Mouse (Mus musculus) MEL (cell line): ENCODE measurements around the gene Ndufa5.

Experiments used
- E2F4 ChIP-seq: IDR thresholded peaks from 2 replicates; pipeline ENCODE4 v1.6.1; 2011; ENCODE audit warnings: low read depth, low read length, improper control_type of control experiment, borderline replicate concordance
- EP300 ChIP-seq, 2 experiments: IDR thresholded peaks; 2 replicates each; pipeline ENCODE4 v1.6.1; 2011; ENCODE audit warnings: improper control_type of control experiment in 2 of 2, low read length in 2 of 2, low read depth in 1 of 2, mild to moderate bottlenecking in 1 of 2
- GATA1 ChIP-seq: IDR thresholded peaks from 2 replicates; pipeline ENCODE4 v1.6.1; 2011; ENCODE audit warnings: low read depth, low read length, improper control_type of control experiment
- SMC3 ChIP-seq: IDR thresholded peaks from 2 replicates; pipeline ENCODE4 v1.6.1; 2011; ENCODE audit warnings: low read depth, low read length, improper control_type of control experiment
- USF1 ChIP-seq: IDR thresholded peaks from 2 replicates; pipeline ENCODE4 v1.6.1; 2014; ENCODE audit warnings: low read depth, mild to moderate bottlenecking, inconsistent platforms, low read length, improper control_type of control experiment, moderate library complexity

DNA sequence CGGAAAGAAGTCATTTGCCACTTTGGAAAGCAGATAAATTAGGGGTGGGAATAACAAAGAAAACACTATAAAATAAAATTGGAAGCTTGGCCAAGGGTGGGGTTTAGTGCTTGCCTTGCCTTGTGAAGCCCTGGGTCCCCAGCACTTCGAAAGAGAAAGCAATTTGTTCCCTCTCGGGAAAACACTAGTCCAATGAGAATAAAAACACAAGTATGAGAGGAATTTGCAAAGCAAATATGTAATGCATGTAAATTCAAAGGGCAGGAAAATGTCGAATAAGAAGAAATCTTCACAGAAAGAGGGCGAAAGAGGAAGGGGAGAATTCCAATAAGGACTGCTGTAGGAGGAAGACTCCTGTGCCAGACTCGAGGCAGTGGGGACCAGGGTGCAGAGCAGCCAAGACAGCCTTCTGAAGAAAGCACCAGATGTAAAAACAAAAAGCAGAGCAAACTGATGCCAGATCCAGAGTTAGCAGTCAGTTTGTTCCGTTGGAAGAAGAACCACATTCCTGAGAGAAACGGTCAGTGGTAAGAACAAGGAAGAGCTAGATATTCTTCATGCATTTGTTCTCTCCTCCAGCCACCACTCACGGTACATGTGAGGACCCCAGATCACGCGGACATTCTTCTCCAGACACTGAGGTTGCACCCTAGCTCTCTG, 26.7 kb upstream of the Ndufa5 start:
- TF ChIP-seq GATA1 (no peak), USF1 (no peak), EP300 (IDR thresholded peaks at IDR 0.05; ENCODE audit: low read depth in 1 of 2, low read length in 2 of 2) (no peak), E2F4 (no peak), SMC3 (no peak)
